18 mouse cellular contexts compared by ENCODE assay signal in genomic region chr10:89481638-89482037, GRCm38 (mm10). TPM values are rescaled to one million over a fixed set of nuclear protein-coding genes. Genes with fewer than 3 reads are reported as not detected.
DNase-seq lines count a peak whose midpoint lies in the region; ATAC-seq lines count a peak whose summit lies in the region.
"Had no signal": no experiment of that assay in that cellular context is flagged by ENCODE, and none has a peak within 500 bp of the region (broad histone marks: within the 10 kb centered on the region; RNA-seq: fewer than 3 reads in every experiment).

No protein-coding gene starts in this region.

- H3K36me3 ChIP-seq in hindbrain, embryonic 10.5 days: no peaks in the 10 kb centered on the region
- H3K36me3 ChIP-seq in hindbrain, embryonic 16.5 days (ENCODE audit: control insufficient read depth, insufficient read depth, low read length): no peaks in the 10 kb centered on the region
- no peaks in the 10 kb centered on the region for H3K36me3 ChIP-seq in hindbrain, embryonic 13.5 days
- H3K36me3 ChIP-seq in neural tube, embryonic 13.5 days: no peaks in the 10 kb centered on the region
- H3K36me3 ChIP-seq: heart, embryonic 10.5 days; intestine, embryonic 15.5 days had no signal

- H3K4me1 ChIP-seq in hindbrain, embryonic 10.5 days (replicated peaks): peaks cover 23% of the 10 kb centered on the region
- H3K4me1 ChIP-seq in hindbrain, embryonic 16.5 days (ENCODE audit: control insufficient read depth, insufficient read depth, low read depth, low read length): peaks cover 5% of the 10 kb centered on the region; the same call in 1 of the 2 replicates
- peaks cover 10% of the 10 kb centered on the region for H3K4me1 ChIP-seq in hindbrain, embryonic 13.5 days (replicated peaks)
- H3K4me1 ChIP-seq in neural tube, embryonic 13.5 days (replicated peaks): peaks cover 12% of the 10 kb centered on the region
- H3K4me1 ChIP-seq: heart, embryonic 10.5 days; intestine, embryonic 15.5 days had no signal

- WGBS in hindbrain, embryonic 10.5 days: 24% methylated on average over 7 of the region's 7 CpGs
- 23% methylated on average over 7 of the region's 7 CpGs for WGBS in hindbrain, embryonic 16.5 days
- 15% methylated on average over 7 of the region's 7 CpGs for WGBS in hindbrain, embryonic 13.5 days
- 23% methylated on average over 7 of the region's 7 CpGs for WGBS in neural tube, embryonic 13.5 days

- no peak overlapping the region for H3K4me2 ChIP-seq in hindbrain, embryonic 16.5 days (ENCODE audit: low read length)
- H3K4me2 ChIP-seq in hindbrain, embryonic 13.5 days: peak overlapping the region; percentile 22; the same call in 1 of the 2 replicates
- H3K4me2 ChIP-seq in neural tube, embryonic 13.5 days: peak overlapping the region; percentile 29
- H3K4me2 ChIP-seq: intestine, embryonic 15.5 days had no signal

- intact Hi-C loops in heart, postnatal 25 days (cut with DNase I): no loop called here

- no peaks in the 10 kb centered on the region for H3K9me3 ChIP-seq in hindbrain, embryonic 10.5 days
- no peaks in the 10 kb centered on the region for H3K9me3 ChIP-seq in hindbrain, embryonic 16.5 days (ENCODE audit: control insufficient read depth, low read length)
- no peaks in the 10 kb centered on the region for H3K9me3 ChIP-seq in hindbrain, embryonic 13.5 days
- H3K9me3 ChIP-seq in neural tube, embryonic 13.5 days: no peaks in the 10 kb centered on the region
- H3K9me3 ChIP-seq: heart, embryonic 10.5 days; intestine, embryonic 15.5 days had no signal

- no peak for ATAC-seq in hindbrain, embryonic 16.5 days
- no peak for ATAC-seq in hindbrain, embryonic 13.5 days (ENCODE audit: low FRiP score)
- no peak for ATAC-seq in neural tube, embryonic 13.5 days (ENCODE audit: low read depth)
- no peak for ATAC-seq in inflammation-experienced regulatory T-cells, adult 6 months
- ATAC-seq: intestine, embryonic 15.5 days; liver, postnatal 0 days; Patski had no signal

- DNase-seq in hindbrain, embryonic 10.5 days (ENCODE audit: low spot score): no peak
- DNase-seq in embryo, embryonic 10.5 days (ENCODE audit: low spot score): peak; percentile 33
- no peak for DNase-seq in heart, postnatal 25 days (ENCODE audit: low spot score)
- DNase-seq: cerebellum, adult 9-10 months; gastrocnemius, postnatal 14 days; heart, postnatal 10 days; liver; liver, postnatal 0 days had no signal

- peaks cover 39% of the 10 kb centered on the region for H3K27me3 ChIP-seq in hindbrain, embryonic 10.5 days (ENCODE audit: insufficient read depth, poor library complexity, severe bottlenecking)
- H3K27me3 ChIP-seq in hindbrain, embryonic 16.5 days (replicated peaks; ENCODE audit: control insufficient read depth, insufficient read depth, low read length): no peaks in the 10 kb centered on the region
- H3K27me3 ChIP-seq in hindbrain, embryonic 13.5 days: peaks cover 8% of the 10 kb centered on the region; the same call in 1 of the 2 replicates
- peaks cover 30% of the 10 kb centered on the region for H3K27me3 ChIP-seq in neural tube, embryonic 13.5 days
- H3K27me3 ChIP-seq: intestine, embryonic 15.5 days; Patski had no signal

- H3K9ac ChIP-seq in hindbrain, embryonic 16.5 days (ENCODE audit: low read depth, low read length): no peak overlapping the region
- H3K9ac ChIP-seq in hindbrain, embryonic 13.5 days: no peak overlapping the region
- no peak overlapping the region for H3K9ac ChIP-seq in neural tube, embryonic 13.5 days
- H3K9ac ChIP-seq: intestine, embryonic 15.5 days; liver, postnatal 0 days had no signal

- no peak overlapping the region for H3K4me3 ChIP-seq in hindbrain, embryonic 10.5 days
- no peak overlapping the region for H3K4me3 ChIP-seq in hindbrain, embryonic 16.5 days (ENCODE audit: low read length)
- H3K4me3 ChIP-seq in hindbrain, embryonic 13.5 days: no peak overlapping the region
- no peak overlapping the region for H3K4me3 ChIP-seq in neural tube, embryonic 13.5 days
- H3K4me3 ChIP-seq: heart, embryonic 10.5 days; intestine, embryonic 15.5 days; layer of hippocampus, adult 2 months had no signal

- peak overlapping the region; percentile 30; the same call in 1 of the 2 replicates for H3K27ac ChIP-seq in hindbrain, embryonic 10.5 days
- no peak overlapping the region for H3K27ac ChIP-seq in hindbrain, embryonic 16.5 days (ENCODE audit: low read depth, low read length)
- H3K27ac ChIP-seq in hindbrain, embryonic 13.5 days: no peak overlapping the region
- no peak overlapping the region for H3K27ac ChIP-seq in neural tube, embryonic 13.5 days (replicated peaks)
- H3K27ac ChIP-seq: heart, embryonic 10.5 days; intestine, embryonic 15.5 days; layer of hippocampus, adult 2 months had no signal

RNA-seq across cellular contexts. Expression of gene Gas2l3, which starts 37.9 kb away (rescaled TPM):
- polyA plus RNA-seq in hindbrain, embryonic 10.5 days (2016; fragmentation: Nextera tagmentation; extraction: Ambion mirVana): 9.7 and 15.7 TPM in 2 replicates
- 5.4 and 6.2 TPM in 2 replicates for polyA plus RNA-seq in hindbrain, embryonic 16.5 days (2015; fragmentation: Nextera tagmentation; extraction: Ambion mirVana)
- polyA plus RNA-seq in hindbrain, embryonic 13.5 days (2015; fragmentation: Nextera tagmentation; extraction: Ambion mirVana): 7.1 and 7.8 TPM in 2 replicates
- polyA plus RNA-seq in neural tube, embryonic 13.5 days (2015; fragmentation: Nextera tagmentation; extraction: Ambion mirVana): 5.8 and 6.3 TPM in 2 replicates
- 1 to 10 TPM in 1 of 3 experiments, under 1 TPM in 2; 0.60 to 9.7 (median 0.61) TPM for polyA plus RNA-seq in inflammation-experienced regulatory T-cells, adult 6 months (2017; shearing (Covaris generic))
- 1 to 10 TPM; 1.6 to 3.8 TPM for total RNA-seq in heart, postnatal 25 days (2021)

RNA-seq across cellular contexts. Expression of gene Nr1h4, which starts 51.7 kb away (rescaled TPM):
- not detected in 2 replicates for polyA plus RNA-seq in hindbrain, embryonic 10.5 days (2016; fragmentation: Nextera tagmentation; extraction: Ambion mirVana)
- 0.15 TPM in 1 of 2 replicates, not detected in the other for polyA plus RNA-seq in hindbrain, embryonic 16.5 days (2015; fragmentation: Nextera tagmentation; extraction: Ambion mirVana)
- polyA plus RNA-seq in hindbrain, embryonic 13.5 days (2015; fragmentation: Nextera tagmentation; extraction: Ambion mirVana): not detected in 2 replicates
- polyA plus RNA-seq in neural tube, embryonic 13.5 days (2015; fragmentation: Nextera tagmentation; extraction: Ambion mirVana): not detected in 2 replicates
- polyA plus RNA-seq in inflammation-experienced regulatory T-cells, adult 6 months (2017; shearing (Covaris generic)): not detected
- total RNA-seq in heart, postnatal 25 days (2021): under 1 TPM; 0.17 to 0.42 TPM
- total RNA-seq: gastrocnemius, postnatal 14 days; left cerebral cortex, postnatal 36 days; neutrophil, adult 5-6 weeks had no signal
